Mouse (Mus musculus) brain, embryonic 14.5 days (tissue): ENCODE measurements around the gene 2310057M21Rik. TPM values are rescaled to one million over a fixed set of nuclear protein-coding genes. Genes with fewer than 3 reads are reported as not detected.

Experiments used
- DNase-seq: peaks from one replicate; pipeline ENCODE4 v3.0.0-alpha.2; 2011; ENCODE audit warnings: low read depth
- CTCF ChIP-seq: fragments of 200-500 bp; IDR thresholded peaks from 2 replicates; pipeline ENCODE4 v1.5.1; 2012; ENCODE audit warnings: inconsistent platforms, mild to moderate bottlenecking, moderate library complexity, borderline replicate concordance; ENCODE audit not compliant: insufficient read depth, insufficient read length; ENCODE audit errors: extremely low read depth
- POLR2A ChIP-seq: fragments of 200-500 bp; IDR thresholded peaks from 2 replicates; pipeline ENCODE4 v1.6.1; 2012; ENCODE audit warnings: mild to moderate bottlenecking, inconsistent platforms, borderline replicate concordance; ENCODE audit not compliant: poor library complexity, insufficient read depth, insufficient read length, severe bottlenecking; ENCODE audit errors: extremely low read depth
- polyA plus RNA-seq: library from polyadenylated mRNA; depleted of rRNA; stranded (reverse); fragments of >200 nt; gene quantifications from 2 replicates; pipeline ENCODE4 v1.2.3, GENCODE M21; 2012

2310057M21Rik gene
- polyA plus RNA-seq, 1 experiment, result 18.4 TPM

GRCm38 (mm10) chr7:131362269-131362614 is 317 bp downstream of the 2310057M21Rik start:
- DNase-seq, result no peak
- TF ChIP-seq POLR2A, result no peak

- no peak for TF ChIP-seq POLR2A
- no peak for TF ChIP-seq CTCF
- DNase-seq, result no peak
Observed at GRCm38 (mm10) chr7:131356105-131356504, 6.5 kb downstream of the 2310057M21Rik start.

- peak; percentile 54 for DNase-seq
- TF ChIP-seq CTCF, result no peak
- TF ChIP-seq POLR2A, result no peak
Observed at GRCm38 (mm10) chr7:131345856-131346541, 16.6 kb downstream of the 2310057M21Rik start.

GRCm38 (mm10) chr7:131337502-131338068 is 25.0 kb downstream of the 2310057M21Rik start:
- TF ChIP-seq POLR2A, result no peak
- TF ChIP-seq CTCF, result no peak
- DNase-seq, result peak; percentile 65

- TF ChIP-seq CTCF (no peak), POLR2A (no peak)
- no peak for DNase-seq
Observed at GRCm38 (mm10) chr7:131333564-131333963, 29.0 kb downstream of the 2310057M21Rik start, which contains the start of gene Fam24a. Gene Fam24a (plus strand): TSS chr7:131333864.

GRCm38 (mm10) chr7:131331688-131332087 is 30.9 kb downstream of the 2310057M21Rik start:
- no peak for DNase-seq
- no peak for TF ChIP-seq CTCF
- no peak for TF ChIP-seq POLR2A

- no peak for TF ChIP-seq POLR2A
- TF ChIP-seq CTCF, result no peak
- no peak for DNase-seq
Observed at GRCm38 (mm10) chr7:131329416-131329815, 33.1 kb downstream of the 2310057M21Rik start, which contains the start of gene Fam24b. Gene Fam24b (minus strand): TSS chr7:131329516.

- no peak for DNase-seq
- no peak for TF ChIP-seq CTCF
- no peak for TF ChIP-seq POLR2A
Observed at GRCm38 (mm10) chr7:131327054-131327453, 35.5 kb downstream of the 2310057M21Rik start.

GRCm38 (mm10) chr7:131322192-131322591 is 40.4 kb downstream of the 2310057M21Rik start, which contains the start of gene Cuzd1:
Gene Cuzd1 (minus strand): TSS chr7:131322292.
- TF ChIP-seq POLR2A (no peak), CTCF (no peak)
- DNase-seq, result no peak

GRCm38 (mm10) chr7:131318340-131318739 is 44.2 kb downstream of the 2310057M21Rik start:
- DNase-seq, result no peak
- no peak for TF ChIP-seq CTCF
- TF ChIP-seq POLR2A, result no peak

GRCm38 (mm10) chr7:131317587-131317986 is 45.0 kb downstream of the 2310057M21Rik start:
- DNase-seq, result no peak
- TF ChIP-seq POLR2A, result no peak

GRCm38 (mm10) chr7:131314493-131314892 is 48.1 kb downstream of the 2310057M21Rik start:
- DNase-seq, result no peak
- TF ChIP-seq CTCF (no peak), POLR2A (no peak)
